Mouse (Mus musculus): ENCODE data around the gene Ccdc122.

DNA sequence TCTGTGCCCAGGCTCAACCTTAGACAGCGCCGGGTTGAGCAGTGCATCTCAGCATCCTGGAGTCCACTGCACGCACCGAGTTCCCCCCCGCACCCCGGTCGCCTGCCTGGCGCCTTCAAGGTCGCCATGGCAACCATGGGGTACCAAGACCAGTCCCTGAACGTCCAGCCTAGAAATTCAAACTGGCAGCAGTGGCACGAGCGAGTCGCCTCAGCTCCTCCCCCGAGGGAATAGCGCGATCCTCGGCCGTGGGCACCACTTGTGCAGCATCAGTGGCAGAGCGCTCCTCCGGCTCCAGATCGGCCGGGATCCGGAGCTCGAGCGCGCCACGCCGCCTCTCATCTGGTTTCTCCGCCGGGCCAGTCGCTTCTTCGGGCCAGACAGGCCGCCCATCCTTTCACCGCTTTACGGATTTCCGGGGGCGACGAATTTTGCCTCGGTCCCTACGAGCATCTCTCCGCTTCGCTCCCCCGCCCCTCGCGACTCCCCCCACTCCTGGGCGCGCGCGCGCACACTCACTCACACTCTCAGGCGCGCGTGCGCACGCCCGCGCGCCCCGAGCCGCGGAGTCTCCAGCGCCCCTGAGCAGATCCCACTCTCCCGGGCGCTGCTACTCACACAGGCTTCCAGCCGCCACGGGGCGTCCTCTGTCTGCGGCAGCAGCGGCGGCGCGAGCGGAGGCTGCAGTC lies 119.8 kb downstream of the Ccdc122 start, which contains the start of gene Enox1:
- TF ChIP-seq CTCF (IDR thresholded peaks at IDR 0.05; ENCODE audit: borderline replicate concordance, control insufficient read depth, extremely low read depth, insufficient read depth, low read length, poor library complexity): no peak
- TF ChIP-seq POLR2A (IDR thresholded peaks at IDR 0.05; ENCODE audit: control insufficient read depth, extremely low read depth, insufficient read depth, low read length, poor library complexity): no peak

All from thymus, adult 2 months (tissue).